Comparison of ENCODE assay signal across 9 mouse cellular contexts in genomic region chr1:51922820-51923219, GRCm38 (mm10). TPM values are rescaled to one million over a fixed set of nuclear protein-coding genes. Genes with fewer than 3 reads are reported as not detected.
A peak's percentile ranks its signal among the peaks of the same experiment; 100 is the strongest.
DNase-seq lines count a peak whose midpoint lies in the region; ATAC-seq and TF ChIP-seq lines count a peak whose summit lies in the region.
"Had no signal": no experiment of that assay in that cellular context is flagged by ENCODE, and none has a peak within 500 bp of the region (broad histone marks: within the 10 kb centered on the region; RNA-seq: fewer than 3 reads in every experiment).

No protein-coding gene starts in this region.

- H3K4me2 ChIP-seq in lung, postnatal 0 days (replicated peaks; ENCODE audit: low read depth, low read length), result no peak overlapping the region
- H3K4me2 ChIP-seq in forebrain, postnatal 0 days (ENCODE audit: low read depth), result peak overlapping the region; percentile 23; the same call in 1 of the 2 replicates

- TF ChIP-seq CTCF in lung, postnatal 0 days (IDR thresholded peaks at IDR 0.05), result no peak
- no peak for TF ChIP-seq CTCF in forebrain, postnatal 0 days (IDR thresholded peaks at IDR 0.05; ENCODE audit: low read depth)

- no peak overlapping the region for H3K27ac ChIP-seq in lung, postnatal 0 days (ENCODE audit: low read length)
- no peak overlapping the region for H3K27ac ChIP-seq in forebrain, postnatal 0 days (ENCODE audit: low read depth, low read length)
- no peak overlapping the region for H3K27ac ChIP-seq in midbrain, embryonic 10.5 days (replicated peaks)
- H3K27ac ChIP-seq: liver, embryonic 14.5 days had no signal

- H3K9me3 ChIP-seq in lung, postnatal 0 days (ENCODE audit: low read length), result no peaks in the 10 kb centered on the region
- H3K9me3 ChIP-seq in forebrain, postnatal 0 days (ENCODE audit: low read length), result no peaks in the 10 kb centered on the region
- H3K9me3 ChIP-seq in midbrain, embryonic 10.5 days (replicated peaks), result no peaks in the 10 kb centered on the region

- DNase-seq in lung, postnatal 0 days (ENCODE audit: low spot score), result peak; percentile 33
- DNase-seq in lung, postnatal 25 days (ENCODE audit: low spot score), result no peak
- DNase-seq in forebrain, postnatal 0 days, result no peak
- peak; percentile 55 for DNase-seq in midbrain, embryonic 10.5 days (ENCODE audit: low spot score)
- DNase-seq in cerebellum, postnatal 25 days, result no peak
- DNase-seq in thymus, postnatal 0 days (ENCODE audit: low spot score), result no peak
- no peak for DNase-seq in layer of hippocampus, adult 11-12 months (ENCODE audit: low spot score)
- DNase-seq: right cerebral cortex, adult 18-20 months had no signal

- no peak overlapping the region for H3K9ac ChIP-seq in lung, postnatal 0 days (replicated peaks; ENCODE audit: low read depth)
- no peak overlapping the region for H3K9ac ChIP-seq in forebrain, postnatal 0 days
- H3K9ac ChIP-seq: liver, embryonic 14.5 days had no signal

- no peak for TF ChIP-seq EP300 in lung, postnatal 0 days (IDR thresholded peaks at IDR 0.05)

- H3K36me3 ChIP-seq in lung, postnatal 0 days (ENCODE audit: insufficient read depth, low read length), result no peaks in the 10 kb centered on the region
- no peaks in the 10 kb centered on the region for H3K36me3 ChIP-seq in forebrain, postnatal 0 days (ENCODE audit: insufficient read depth)
- H3K36me3 ChIP-seq in midbrain, embryonic 10.5 days, result no peaks in the 10 kb centered on the region

- WGBS in lung, postnatal 0 days, result 25% methylated on average over 12 of the region's 12 CpGs
- 19% methylated on average over 12 of the region's 12 CpGs for WGBS in forebrain, postnatal 0 days
- WGBS in midbrain, embryonic 10.5 days, result 14% methylated on average over 12 of the region's 12 CpGs

- no peak overlapping the region for H3K4me3 ChIP-seq in lung, postnatal 0 days (ENCODE audit: low read depth, low read length)
- no peak overlapping the region for H3K4me3 ChIP-seq in forebrain, postnatal 0 days (ENCODE audit: low read depth, low read length)
- H3K4me3 ChIP-seq in midbrain, embryonic 10.5 days, result no peak overlapping the region

- peak; percentile 77 for ATAC-seq in lung, postnatal 0 days
- ATAC-seq in forebrain, postnatal 0 days, result peak; percentile 86

- no peaks in the 10 kb centered on the region for H3K27me3 ChIP-seq in lung, postnatal 0 days (replicated peaks; ENCODE audit: insufficient read depth, low read length)
- H3K27me3 ChIP-seq in forebrain, postnatal 0 days (ENCODE audit: insufficient read depth, low read length), result no peaks in the 10 kb centered on the region
- H3K27me3 ChIP-seq in midbrain, embryonic 10.5 days (ENCODE audit: low read depth, poor library complexity, severe bottlenecking), result peaks cover under 1% of the 10 kb centered on the region

- no peaks in the 10 kb centered on the region for H3K4me1 ChIP-seq in lung, postnatal 0 days (ENCODE audit: insufficient read depth, low read depth, low read length)
- no peaks in the 10 kb centered on the region for H3K4me1 ChIP-seq in forebrain, postnatal 0 days (ENCODE audit: insufficient read depth)
- H3K4me1 ChIP-seq in midbrain, embryonic 10.5 days, result no peaks in the 10 kb centered on the region

RNA-seq across cellular contexts. Expression of gene Myo1b, which starts 6.9 kb away (rescaled TPM):
- 108 and 132 TPM in 2 replicates for polyA plus RNA-seq in lung, postnatal 0 days (2015; fragmentation: Nextera tagmentation; extraction: Ambion mirVana)
- total RNA-seq in forebrain, postnatal 0 days (2014; rRNA removed), result 44.4 and 53.0 TPM in 2 replicates
- polyA plus RNA-seq in forebrain, postnatal 0 days (2015; fragmentation: Nextera tagmentation; extraction: Ambion mirVana), result 37.0 and 47.4 TPM in 2 replicates
- 73.0 and 78.9 TPM in 2 replicates for polyA plus RNA-seq in midbrain, embryonic 10.5 days (2016; fragmentation: Nextera tagmentation; extraction: Ambion mirVana)
- polyA plus RNA-seq in thymus, postnatal 0 days (2015; fragmentation: Nextera tagmentation; extraction: Ambion mirVana), result 20.0 and 22.1 TPM in 2 replicates

Comparison
In these comparisons a context has a peak if more than half of its experiments do, and no peak if none do; other contexts are left out.
1. DNase-seq: peak in lung, postnatal 0 days (single experiment) and midbrain, embryonic 10.5 days (single experiment); none in lung, postnatal 25 days (single experiment), forebrain, postnatal 0 days (single experiment), cerebellum, postnatal 25 days (0 of 2), thymus, postnatal 0 days (single experiment) and layer of hippocampus, adult 11-12 months (single experiment).